Mouse (Mus musculus) hindbrain, embryonic 12.5 days (tissue): ENCODE results near the gene Obox1. TPM values are rescaled to one million over a fixed set of nuclear protein-coding genes. Genes with fewer than 3 reads are reported as not detected.
"Not testable (repeated sequence)": the region's sequence is repeated elsewhere in the genome, so short reads cannot be mapped to it uniquely, and the experiment has no call there.

ENCODE experiments used
- ATAC-seq: fragments of 200-750 bp; cut with Nextera tagmentation; 2 replicates; pipeline ENCODE4 v1.8.0; 2017; ENCODE audit warnings: moderate TSS enrichment; ENCODE audit not compliant: low FRiP score
- H3K27ac ChIP-seq: fragments of 300-500 bp; sonication (generic); 2 replicates; pipeline ENCODE4 v1.5.1; 2016; ENCODE audit warnings: mild to moderate bottlenecking
- H3K27me3 ChIP-seq: fragments of 300-500 bp; sonication (generic); 2 replicates; pipeline ENCODE4 v1.6.1; 2016; ENCODE audit warnings: mild to moderate bottlenecking
- H3K36me3 ChIP-seq: fragments of 300-500 bp; sonication (generic); 2 replicates; pipeline ENCODE4 v1.6.1; 2016; ENCODE audit warnings: mild to moderate bottlenecking
- H3K4me1 ChIP-seq: fragments of 300-500 bp; sonication (generic); 2 replicates; pipeline ENCODE4 v1.6.1; 2016
- H3K4me2 ChIP-seq: fragments of 300-500 bp; sonication (generic); replicated peaks from 2 replicates; pipeline ENCODE4 v1.6.1; 2016; ENCODE audit warnings: mild to moderate bottlenecking
- H3K4me3 ChIP-seq: fragments of 300-500 bp; sonication (generic); 2 replicates; pipeline ENCODE4 v1.5.1; 2016; ENCODE audit warnings: mild to moderate bottlenecking
- H3K9ac ChIP-seq: fragments of 300-500 bp; sonication (generic); 2 replicates; pipeline ENCODE4 v1.6.1; 2016; ENCODE audit warnings: mild to moderate bottlenecking, moderate library complexity
- H3K9me3 ChIP-seq: fragments of 300-500 bp; sonication (generic); replicated peaks from 2 replicates; pipeline ENCODE4 v1.6.1; 2016; ENCODE audit warnings: mild to moderate bottlenecking
- WGBS: fragments of 180-500 bp; shearing (Covaris S2); methylation state at CpG from one replicate; pipeline ENCODE4 v1.1.7; 2016; 5-methylcytosine and 5-hydroxymethylcytosine counted together
- polyA plus RNA-seq: library from polyadenylated mRNA; unstranded; fragments of >200 nt; fragmentation: Nextera tagmentation; extraction: Ambion mirVana; gene quantifications from 2 replicates; pipeline ENCODE4 v1.2.1, GENCODE M21; 2016

Gene Obox1
- not detected in 2 replicates for polyA plus RNA-seq

DNA sequence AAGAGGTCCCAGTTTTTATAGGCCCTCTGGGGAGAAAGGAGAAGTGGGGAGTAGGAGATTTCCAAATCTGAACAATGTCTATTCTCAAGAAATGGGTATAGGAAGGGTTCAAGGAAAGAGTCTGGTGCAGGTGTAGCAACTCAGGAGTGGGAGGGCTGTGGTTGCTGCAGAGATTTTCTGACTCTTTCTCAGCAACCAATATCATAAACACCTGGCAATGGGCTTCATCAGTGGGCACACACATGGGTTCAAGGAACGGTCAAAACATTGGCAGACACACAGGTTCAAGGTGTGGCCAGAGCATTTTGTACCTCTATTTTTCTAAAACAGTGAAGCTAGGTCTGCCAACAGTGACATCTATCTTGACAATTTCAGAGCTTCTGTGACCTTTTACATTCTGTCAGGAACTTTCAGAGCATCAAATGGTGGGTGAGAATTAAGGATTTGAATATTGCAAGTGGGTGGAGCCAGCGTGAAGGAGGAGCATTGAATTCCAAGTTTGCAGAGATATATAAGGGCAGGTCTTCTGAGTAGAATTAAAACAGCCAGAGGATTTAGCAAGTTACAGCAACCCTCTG is at the start of gene Obox1, which contains the start of gene Obox2:
TSS of gene Obox1 (plus strand) at position 528 of the 578 bp plus-strand sequence.
TSS of gene Obox2 (plus strand) at position 301 of the 578 bp plus-strand sequence.
- H3K9me3 ChIP-seq, H3K27ac ChIP-seq, H3K4me3 ChIP-seq, H3K27me3 ChIP-seq, H3K4me2 ChIP-seq, ATAC-seq, H3K4me1 ChIP-seq, H3K36me3 ChIP-seq, H3K9ac ChIP-seq: not testable (repeated sequence)
- WGBS: no CpG with 5 or more reads among the region's 2 CpGs

DNA sequence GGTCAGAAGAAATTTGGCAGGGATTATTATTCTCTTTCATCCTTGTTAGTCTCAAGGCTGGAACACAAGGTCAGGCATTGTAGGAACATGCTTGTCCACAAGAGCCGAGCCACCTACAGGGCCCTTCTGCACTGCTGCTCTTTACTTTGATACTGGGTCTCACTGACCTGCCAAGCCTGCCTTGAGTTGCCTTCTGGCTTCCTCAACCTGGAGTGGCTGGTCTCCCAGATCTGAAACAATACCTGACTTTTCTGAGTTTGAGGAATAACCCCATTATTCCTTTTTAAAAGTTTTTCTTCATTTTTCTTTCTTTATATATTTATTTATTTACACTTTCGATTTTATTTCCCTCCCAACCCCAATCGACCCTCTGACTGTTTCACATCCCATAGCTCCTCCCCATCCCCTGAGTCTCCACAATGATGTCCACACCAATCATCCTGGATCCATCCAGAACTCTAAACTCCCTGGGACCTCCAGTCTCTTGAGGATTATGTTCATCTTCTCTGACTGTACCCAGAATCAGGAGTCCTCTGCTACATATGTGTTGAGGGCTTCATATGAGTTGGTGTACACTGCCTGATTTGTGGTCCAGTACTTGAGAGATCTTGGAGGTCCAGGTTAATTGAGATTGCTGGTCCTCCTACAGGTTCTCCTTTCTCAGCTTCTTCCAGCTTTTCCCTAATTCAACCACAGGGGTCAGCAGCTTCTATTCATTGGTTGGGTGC is 10.6 kb downstream of the Obox1 start:
- H3K36me3 ChIP-seq, H3K27me3 ChIP-seq, H3K4me2 ChIP-seq, H3K4me1 ChIP-seq, H3K27ac ChIP-seq, H3K9ac ChIP-seq, ATAC-seq, H3K4me3 ChIP-seq: not testable (repeated sequence)
- WGBS: 64% methylated on average over 3 of the region's 3 CpGs
- peaks cover 35% of the 10 kb centered on the region for H3K9me3 ChIP-seq

DNA sequence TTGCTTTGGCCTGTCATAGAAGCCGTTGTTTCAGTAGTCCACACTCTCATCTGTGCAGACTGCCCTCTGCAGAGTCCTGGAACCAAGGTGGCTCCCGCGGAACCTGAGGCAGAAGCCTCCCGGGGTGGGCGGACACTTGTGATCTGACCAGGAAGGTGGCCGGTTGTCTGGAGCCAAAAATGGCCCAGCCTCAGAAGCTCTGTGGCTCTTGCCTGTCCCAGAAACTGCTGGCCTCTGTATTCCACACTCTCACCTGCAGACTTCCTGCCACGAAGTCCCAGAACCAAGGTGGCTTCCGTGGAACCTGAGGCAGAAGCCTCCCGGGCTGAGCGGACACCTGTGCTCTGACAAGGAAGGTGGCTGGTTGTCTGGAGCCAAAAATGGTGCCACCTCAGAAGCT is 18.1 kb downstream of the Obox1 start:
- H3K27me3 ChIP-seq, H3K36me3 ChIP-seq, ATAC-seq, H3K27ac ChIP-seq, H3K4me3 ChIP-seq, H3K9ac ChIP-seq, H3K4me1 ChIP-seq, H3K4me2 ChIP-seq: not testable (repeated sequence)
- H3K9me3 ChIP-seq: peaks cover 13% of the 10 kb centered on the region
- 90% methylated on average over 10 of the region's 10 CpGs for WGBS

DNA sequence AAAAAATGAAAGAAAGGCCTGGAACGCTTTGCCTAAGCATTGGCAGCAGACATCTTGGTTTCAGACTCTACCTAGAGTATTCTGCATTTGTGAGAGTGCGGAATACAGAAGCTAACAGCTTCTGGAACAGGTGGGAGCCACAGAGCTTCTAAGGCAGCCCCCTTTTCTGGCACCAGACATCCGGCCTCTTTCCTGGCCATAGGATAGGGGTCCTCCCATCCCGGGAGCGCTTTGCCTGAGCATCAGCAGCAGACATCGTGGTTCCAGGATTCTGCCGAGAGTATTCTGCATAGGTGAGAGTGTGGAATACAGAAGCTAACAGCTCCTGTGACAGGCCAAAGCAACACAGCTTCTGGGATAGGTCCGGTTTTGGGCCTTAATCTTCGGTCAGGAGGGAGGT is 29.3 kb downstream of the Obox1 start:
- not testable (repeated sequence) for H3K27ac ChIP-seq, ATAC-seq, H3K36me3 ChIP-seq, H3K4me1 ChIP-seq, H3K4me2 ChIP-seq, H3K27me3 ChIP-seq, H3K4me3 ChIP-seq, H3K9ac ChIP-seq
- 83% methylated on average over 9 of the region's 9 CpGs for WGBS
- H3K9me3 ChIP-seq: peaks cover 17% of the 10 kb centered on the region

DNA sequence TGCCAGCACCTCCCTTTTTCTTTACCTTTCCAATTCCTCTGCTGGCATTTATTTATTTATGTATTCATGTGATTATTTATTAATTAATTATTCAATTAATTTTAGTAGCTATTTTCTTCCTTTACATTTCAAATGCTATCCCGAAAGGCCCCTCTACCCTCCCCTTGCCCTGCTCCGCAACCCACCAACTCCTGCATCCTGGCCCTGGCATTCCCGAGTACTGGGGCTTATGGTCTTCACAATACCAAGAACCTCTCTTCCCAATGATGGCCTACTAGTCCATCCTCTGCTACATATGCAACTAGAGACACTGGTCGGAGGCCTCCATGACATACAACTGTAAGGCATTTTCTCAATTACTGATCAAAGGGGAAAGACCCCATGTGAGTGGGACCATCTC is 36.8 kb downstream of the Obox1 start:
- H3K4me3 ChIP-seq, H3K27ac ChIP-seq, ATAC-seq, H3K9ac ChIP-seq, H3K36me3 ChIP-seq, H3K27me3 ChIP-seq, H3K4me2 ChIP-seq, H3K4me1 ChIP-seq: not testable (repeated sequence)
- peaks cover 14% of the 10 kb centered on the region for H3K9me3 ChIP-seq
- 80% methylated on average over 4 of the region's 4 CpGs for WGBS

DNA sequence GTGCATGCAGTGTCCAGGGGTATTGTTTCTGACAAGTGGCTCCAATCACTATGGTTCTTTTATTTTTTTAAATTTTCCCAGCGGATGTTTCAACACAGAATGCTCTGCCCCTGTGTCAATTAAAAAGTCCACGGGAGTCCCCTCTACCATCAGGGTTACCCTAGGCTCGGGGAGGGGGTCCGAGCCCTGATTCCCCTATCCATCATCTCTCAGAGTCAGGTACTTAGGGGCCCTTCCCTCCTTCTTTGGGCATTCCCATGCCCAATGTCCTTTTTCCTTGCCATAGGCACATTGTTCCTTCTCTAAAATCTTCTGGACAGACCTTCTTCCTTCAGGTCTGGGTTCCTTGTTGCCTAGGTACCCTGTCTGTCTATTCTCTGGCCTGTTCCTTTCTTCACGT is 120.7 kb downstream of the Obox1 start:
- H3K4me3 ChIP-seq, H3K36me3 ChIP-seq, H3K9ac ChIP-seq, H3K4me1 ChIP-seq, H3K9me3 ChIP-seq, ATAC-seq, H3K4me2 ChIP-seq, H3K27ac ChIP-seq, H3K27me3 ChIP-seq: not testable (repeated sequence)
- WGBS: 74% methylated on average over 5 of the region's 5 CpGs

Other genes starting within 250 kb of the Obox1 start
- gene Obox2, start 227 bp upstream of the Obox1 start, polyA plus RNA-seq: not detected in 2 replicates